Mouse (Mus musculus): ENCODE results near the gene Cracr2a. TPM values are rescaled to one million over a fixed set of nuclear protein-coding genes. Genes with fewer than 3 reads are reported as not detected.
"Not testable (repeated sequence)": the region's sequence is repeated elsewhere in the genome, so short reads cannot be mapped to it uniquely, and the experiment has no call there.

The Cracr2a gene
- 1.2 and 1.3 TPM in 2 replicates for polyA plus RNA-seq (2015; fragmentation: Nextera tagmentation; extraction: Ambion mirVana)

DNA sequence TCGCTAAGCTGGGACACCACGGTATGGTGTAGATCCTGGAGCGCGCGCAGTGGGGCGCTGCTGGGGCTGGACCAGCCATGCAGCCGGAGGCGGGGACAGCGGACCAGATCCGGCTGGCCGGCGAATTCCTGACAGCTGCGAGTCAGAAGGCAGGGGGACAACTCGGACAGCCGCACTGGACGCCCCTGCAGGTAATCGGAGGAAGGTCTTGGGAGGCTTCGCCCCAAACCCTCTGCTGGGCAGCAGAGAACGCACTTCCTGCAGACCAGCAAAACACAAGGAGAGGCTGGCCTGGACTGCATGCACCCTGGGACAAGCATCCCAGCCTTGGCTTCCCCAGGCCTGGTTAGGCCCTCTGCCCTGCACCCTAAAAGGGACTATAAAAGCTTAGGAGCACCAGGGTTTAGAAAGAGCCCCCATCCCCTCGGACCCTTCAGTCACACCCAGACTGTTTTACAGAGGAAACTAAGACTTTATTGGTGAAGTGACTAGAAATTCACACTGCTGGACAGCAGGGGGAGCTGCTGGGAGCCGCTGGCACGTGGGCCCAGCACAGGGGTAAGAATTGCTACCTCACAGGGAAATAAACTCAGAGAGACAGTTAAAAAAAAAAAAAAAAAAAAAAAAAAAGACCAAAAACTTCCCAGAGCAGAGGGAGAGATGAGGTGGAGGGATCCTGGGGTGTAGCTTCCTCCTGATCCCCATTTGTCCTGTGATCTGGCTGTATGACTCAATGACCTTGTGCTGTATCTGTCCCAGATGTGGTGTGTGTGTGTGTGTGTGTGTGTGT lies at the start of gene Cracr2a:
Gene Cracr2a (plus strand): TSS at position 108 of the 790 bp plus-strand sequence.
- peak within 1 kb of the TSS; percentile 92 for H3K4me2 ChIP-seq
- peak within 1 kb of the TSS; percentile 71; the same call in 1 of the 2 replicates for H3K27ac ChIP-seq (replicated peaks)
- H3K4me1 ChIP-seq, result peaks cover 20% of the 10 kb centered on the region
- H3K9ac ChIP-seq, result peak within 1 kb of the TSS; percentile 79
- H3K4me3 ChIP-seq, result peak within 1 kb of the TSS; percentile 64
- 0% methylated on average over 22 of the region's 22 CpGs for WGBS
- H3K9me3 ChIP-seq, result no peaks in the 10 kb centered on the region
- no peaks in the 10 kb centered on the region for H3K36me3 ChIP-seq
- ATAC-seq (ENCODE audit: extremely low read depth, insufficient number of reproducible peaks, low FRiP score, low TSS enrichment), result peak; percentile 78; the same call in 1 of the 2 replicates
- H3K27me3 ChIP-seq (replicated peaks), result peaks cover 3% of the 10 kb centered on the region; the same call in 1 of the 2 replicates

- not testable (repeated sequence) for H3K27me3 ChIP-seq (replicated peaks); H3K27ac ChIP-seq (replicated peaks); H3K9ac ChIP-seq; H3K9me3 ChIP-seq; H3K4me2 ChIP-seq; H3K4me1 ChIP-seq; H3K4me3 ChIP-seq; H3K36me3 ChIP-seq; ATAC-seq (ENCODE audit: extremely low read depth, insufficient number of reproducible peaks, low FRiP score, low TSS enrichment)
- 86% methylated on average over 6 of the region's 12 CpGs for whole genome bisulfite sequencing
Measured at GRCm38 (mm10) chr6:127513776-127514175, 47.4 kb upstream of the Cracr2a start.

DNA sequence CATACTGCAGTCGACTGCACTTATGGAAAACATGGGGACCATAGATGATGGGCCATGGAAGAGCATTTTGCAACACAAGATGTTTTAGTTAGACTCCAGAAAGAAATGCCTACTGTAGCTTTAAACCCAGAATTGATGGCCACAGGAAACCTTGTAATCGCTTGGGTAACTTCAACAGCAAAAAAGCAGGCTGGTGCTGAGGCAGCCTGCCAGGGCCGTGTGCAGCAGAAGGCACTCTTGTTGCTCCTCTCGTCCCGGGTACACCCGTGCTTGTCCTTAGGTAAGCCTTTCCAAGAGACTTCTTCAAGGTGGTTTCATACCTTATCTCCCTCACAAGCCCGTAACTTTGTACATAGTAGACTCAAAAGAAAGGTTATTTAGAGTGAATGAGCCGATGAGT lies 40.0 kb upstream of the Cracr2a start:
- Histone ChIP-seq H3K9me3 (no peaks in the 10 kb centered on the region), H3K27ac (replicated peaks) (no peak overlapping the region), H3K4me2 (no peak overlapping the region), H3K27me3 (replicated peaks) (no peaks in the 10 kb centered on the region), H3K4me1 (peaks cover 16% of the 10 kb centered on the region), H3K4me3 (no peak overlapping the region), H3K9ac (no peak overlapping the region), H3K36me3 (no peaks in the 10 kb centered on the region)
- ATAC-seq (ENCODE audit: extremely low read depth, insufficient number of reproducible peaks, low FRiP score, low TSS enrichment), result no peak
- 66% methylated on average over 8 of the region's 8 CpGs for WGBS

- peaks cover 16% of the 10 kb centered on the region for H3K4me1 ChIP-seq
- H3K27me3 ChIP-seq (replicated peaks), result no peaks in the 10 kb centered on the region
- peak overlapping the region; percentile 37 for H3K4me2 ChIP-seq
- H3K4me3 ChIP-seq, result no peak overlapping the region
- WGBS, result 28% methylated on average over 9 of the region's 9 CpGs
- no peak overlapping the region for H3K27ac ChIP-seq (replicated peaks)
- no peaks in the 10 kb centered on the region for H3K9me3 ChIP-seq
- no peaks in the 10 kb centered on the region for H3K36me3 ChIP-seq
- ATAC-seq (ENCODE audit: extremely low read depth, insufficient number of reproducible peaks, low FRiP score, low TSS enrichment), result no peak
- no peak overlapping the region for H3K9ac ChIP-seq
Measured at GRCm38 (mm10) chr6:127522326-127522725, 38.8 kb upstream of the Cracr2a start.

DNA sequence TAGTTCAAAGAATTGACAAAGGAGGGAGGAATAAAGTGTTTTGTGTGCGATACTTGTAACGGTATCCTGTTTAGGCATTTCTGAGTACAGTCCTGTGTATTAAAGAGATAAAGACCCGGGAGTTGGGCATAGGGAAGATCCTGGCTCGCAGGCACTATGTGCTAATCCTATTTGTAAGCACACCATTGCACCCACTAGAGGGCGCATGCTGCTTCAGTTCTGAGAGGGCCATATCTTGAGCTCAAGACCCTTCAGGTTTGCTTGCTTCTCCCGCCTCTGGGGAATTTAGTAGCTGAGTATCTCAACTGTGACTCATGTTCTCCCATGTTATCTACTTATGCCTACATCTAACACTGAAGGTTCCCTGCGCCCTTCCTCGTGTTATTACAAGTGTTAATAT lies 36.7 kb upstream of the Cracr2a start:
- no peak overlapping the region for H3K4me3 ChIP-seq
- H3K9me3 ChIP-seq, result no peaks in the 10 kb centered on the region
- no peaks in the 10 kb centered on the region for H3K36me3 ChIP-seq
- WGBS, result 23% methylated on average over 8 of the region's 8 CpGs
- H3K27ac ChIP-seq (replicated peaks), result no peak overlapping the region
- H3K27me3 ChIP-seq (replicated peaks), result no peaks in the 10 kb centered on the region; the same call in 1 of the 2 replicates
- H3K4me2 ChIP-seq, result no peak overlapping the region
- H3K4me1 ChIP-seq, result peaks cover 25% of the 10 kb centered on the region
- no peak overlapping the region for H3K9ac ChIP-seq
- ATAC-seq (ENCODE audit: extremely low read depth, insufficient number of reproducible peaks, low FRiP score, low TSS enrichment), result no peak

DNA sequence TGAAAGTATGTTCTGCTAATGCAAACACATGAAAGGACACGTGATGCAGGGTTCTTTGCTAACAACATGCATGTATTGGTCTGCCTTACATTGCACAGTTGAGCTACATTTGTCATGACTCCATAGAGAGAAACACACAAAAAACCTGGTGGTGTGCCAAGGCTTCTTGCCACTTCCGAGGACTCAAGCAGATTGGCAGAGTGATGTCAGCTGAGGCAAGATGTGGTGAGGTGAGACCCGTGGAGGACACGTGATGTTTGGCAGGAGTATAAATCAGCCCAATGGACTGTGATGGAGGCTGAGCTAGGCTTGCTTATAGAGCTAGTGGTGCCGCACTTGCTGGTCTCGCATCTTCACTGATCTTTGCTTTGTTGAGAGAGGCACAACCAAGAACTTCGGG lies 32.5 kb upstream of the Cracr2a start:
- WGBS, result 77% methylated on average over 7 of the region's 7 CpGs
- no peak for ATAC-seq (ENCODE audit: extremely low read depth, insufficient number of reproducible peaks, low FRiP score, low TSS enrichment)
- Histone ChIP-seq H3K36me3 (no peaks in the 10 kb centered on the region), H3K27me3 (replicated peaks) (no peaks in the 10 kb centered on the region; the same call in 1 of the 2 replicates), H3K27ac (replicated peaks) (peak overlapping the region; percentile 83; the same call in 1 of the 2 replicates), H3K9ac (no peak overlapping the region), H3K4me2 (no peak overlapping the region), H3K4me1 (peaks cover 29% of the 10 kb centered on the region), H3K9me3 (no peaks in the 10 kb centered on the region), H3K4me3 (no peak overlapping the region)

DNA sequence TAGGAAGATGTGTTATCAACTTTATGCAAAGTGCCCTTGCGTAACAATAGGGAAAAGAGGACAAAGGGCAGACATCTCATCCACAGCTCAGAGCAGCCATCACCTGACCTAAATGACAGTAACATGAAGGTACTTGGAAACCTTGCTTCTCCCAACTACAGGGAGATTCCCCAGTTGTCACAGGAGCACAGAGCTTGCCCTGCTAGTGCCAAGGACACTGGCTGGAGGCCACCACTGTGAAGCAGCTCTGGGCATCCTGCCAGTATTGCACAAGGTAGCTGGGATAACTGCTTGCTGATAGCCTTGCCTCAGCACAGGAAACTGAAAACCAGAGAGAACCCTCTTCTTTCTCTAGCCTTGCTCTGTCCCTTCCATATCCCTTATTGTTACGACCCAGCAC lies 31.7 kb upstream of the Cracr2a start:
- 26% methylated on average over 2 of the region's 2 CpGs for whole genome bisulfite sequencing
- no peak overlapping the region for H3K9ac ChIP-seq
- peaks cover 29% of the 10 kb centered on the region for H3K4me1 ChIP-seq
- H3K9me3 ChIP-seq, result no peaks in the 10 kb centered on the region
- H3K36me3 ChIP-seq, result no peaks in the 10 kb centered on the region
- H3K4me3 ChIP-seq, result no peak overlapping the region
- ATAC-seq (ENCODE audit: extremely low read depth, insufficient number of reproducible peaks, low FRiP score, low TSS enrichment), result peak; percentile 71; the same call in 1 of the 2 replicates
- peak overlapping the region; percentile 83 for H3K27ac ChIP-seq (replicated peaks)
- H3K4me2 ChIP-seq, result no peak overlapping the region
- no peaks in the 10 kb centered on the region; the same call in 1 of the 2 replicates for H3K27me3 ChIP-seq (replicated peaks)

- Histone ChIP-seq H3K9me3 (no peaks in the 10 kb centered on the region), H3K4me2 (no peak overlapping the region), H3K27ac (replicated peaks) (peak overlapping the region; percentile 83), H3K4me1 (peaks cover 29% of the 10 kb centered on the region), H3K4me3 (no peak overlapping the region), H3K9ac (no peak overlapping the region), H3K27me3 (replicated peaks) (no peaks in the 10 kb centered on the region; the same call in 1 of the 2 replicates), H3K36me3 (no peaks in the 10 kb centered on the region)
- no peak for ATAC-seq (ENCODE audit: extremely low read depth, insufficient number of reproducible peaks, low FRiP score, low TSS enrichment)
- WGBS, result 35% methylated on average over 3 of the region's 3 CpGs
Measured at GRCm38 (mm10) chr6:127530206-127530605, 30.9 kb upstream of the Cracr2a start.

- 26% methylated on average over 3 of the region's 3 CpGs for WGBS
- ATAC-seq (ENCODE audit: extremely low read depth, insufficient number of reproducible peaks, low FRiP score, low TSS enrichment), result no peak
- no peak overlapping the region for H3K27ac ChIP-seq (replicated peaks)
Measured at GRCm38 (mm10) chr6:127531412-127532205, 29.5 kb upstream of the Cracr2a start.

GRCm38 (mm10) chr6:127532304-127532703 lies 28.8 kb upstream of the Cracr2a start:
- no peaks in the 10 kb centered on the region for H3K9me3 ChIP-seq
- H3K27me3 ChIP-seq (replicated peaks), result no peaks in the 10 kb centered on the region; the same call in 1 of the 2 replicates
- H3K27ac ChIP-seq (replicated peaks), result no peak overlapping the region
- H3K36me3 ChIP-seq, result no peaks in the 10 kb centered on the region
- H3K4me2 ChIP-seq, result no peak overlapping the region
- ATAC-seq (ENCODE audit: extremely low read depth, insufficient number of reproducible peaks, low FRiP score, low TSS enrichment), result no peak
- 84% methylated on average over 5 of the region's 5 CpGs for WGBS
- no peak overlapping the region for H3K9ac ChIP-seq
- H3K4me3 ChIP-seq, result no peak overlapping the region
- peaks cover 29% of the 10 kb centered on the region for H3K4me1 ChIP-seq

More at GRCm38 (mm10) chr6:127531412-127532205, 29.5 kb upstream of the Cracr2a start:
- Histone ChIP-seq H3K36me3 (no peaks in the 10 kb centered on the region), H3K27me3 (replicated peaks) (no peaks in the 10 kb centered on the region; the same call in 1 of the 2 replicates), H3K9ac (no peak overlapping the region), H3K9me3 (no peaks in the 10 kb centered on the region), H3K4me3 (no peak overlapping the region), H3K4me1 (peaks cover 29% of the 10 kb centered on the region), H3K4me2 (no peak overlapping the region)

DNA sequence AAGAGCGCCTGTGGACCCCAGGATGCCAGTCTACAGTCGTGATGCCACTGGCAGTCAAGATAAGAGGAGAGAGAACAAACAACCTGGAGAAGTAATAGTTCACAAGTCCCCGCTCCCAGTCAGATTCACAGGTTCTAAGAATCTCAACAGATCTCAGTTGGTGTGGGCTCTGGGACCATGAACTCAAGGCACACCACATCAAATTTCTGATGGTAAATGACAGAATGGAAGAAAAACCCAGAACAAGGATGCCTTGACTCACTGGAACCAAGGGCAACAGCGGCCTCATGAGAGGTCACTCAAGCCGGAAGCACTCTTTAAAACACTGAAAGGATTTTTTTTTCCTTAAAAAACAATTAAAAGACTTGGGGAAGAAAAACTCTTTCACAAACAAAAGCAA lies 27.4 kb upstream of the Cracr2a start:
- Histone ChIP-seq H3K9me3 (no peaks in the 10 kb centered on the region), H3K4me2 (no peak overlapping the region), H3K4me1 (peaks cover 27% of the 10 kb centered on the region), H3K4me3 (no peak overlapping the region), H3K9ac (no peak overlapping the region), H3K27me3 (replicated peaks) (no peaks in the 10 kb centered on the region), H3K27ac (replicated peaks) (no peak overlapping the region), H3K36me3 (no peaks in the 10 kb centered on the region)
- no peak for ATAC-seq (ENCODE audit: extremely low read depth, insufficient number of reproducible peaks, low FRiP score, low TSS enrichment)
- WGBS, result 69% methylated on average over 5 of the region's 5 CpGs
